Mouse (Mus musculus): ENCODE results near the gene Thrap3. TPM values are rescaled to one million over a fixed set of nuclear protein-coding genes. Genes with fewer than 3 reads are reported as not detected.

The Thrap3 gene
- polyA plus RNA-seq, 1 experiment from 2014 or later, result 202 TPM

DNA sequence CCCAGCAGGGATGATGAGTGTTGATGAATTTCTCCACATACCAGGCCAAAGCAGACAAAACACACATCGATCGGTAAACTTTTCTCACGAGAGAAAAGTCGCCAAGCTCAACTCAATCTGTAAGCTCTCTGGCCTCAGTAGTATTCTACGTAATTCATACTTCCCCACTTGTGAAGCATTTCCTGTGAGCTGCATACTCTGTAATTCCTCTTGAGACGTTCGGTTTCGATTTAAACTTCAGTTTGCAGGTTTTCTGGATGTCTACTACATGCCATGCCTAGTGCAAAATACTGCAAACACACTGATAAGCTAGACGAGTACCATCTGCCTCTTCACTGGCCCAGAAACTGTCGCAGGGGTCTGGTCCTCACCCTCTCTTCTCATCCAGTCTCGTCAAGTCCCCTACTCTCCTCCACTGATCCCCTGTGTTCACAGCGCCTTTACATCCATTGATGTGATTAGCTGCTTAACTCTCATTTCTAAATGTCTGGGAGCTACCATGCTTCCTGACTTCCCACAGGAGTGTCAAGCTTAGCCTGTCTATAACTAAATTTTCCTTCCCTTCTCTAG, 2.2 kb upstream of the Thrap3 start:
- H3K4me1 ChIP-seq (replicated peaks), result peaks cover 11% of the 10 kb centered on the region
- no peak overlapping the region for H3K9ac ChIP-seq
- no peak overlapping the region for H3K4me2 ChIP-seq (replicated peaks)
- WGBS, result 62% methylated on average over 12 of the region's 12 CpGs
- no peaks in the 10 kb centered on the region for H3K9me3 ChIP-seq
- H3K4me3 ChIP-seq (replicated peaks), result no peak overlapping the region
- H3K27me3 ChIP-seq (replicated peaks), result no peaks in the 10 kb centered on the region
- H3K36me3 ChIP-seq, result no peaks in the 10 kb centered on the region
- ATAC-seq, result no peak
- no peak overlapping the region for H3K27ac ChIP-seq

DNA sequence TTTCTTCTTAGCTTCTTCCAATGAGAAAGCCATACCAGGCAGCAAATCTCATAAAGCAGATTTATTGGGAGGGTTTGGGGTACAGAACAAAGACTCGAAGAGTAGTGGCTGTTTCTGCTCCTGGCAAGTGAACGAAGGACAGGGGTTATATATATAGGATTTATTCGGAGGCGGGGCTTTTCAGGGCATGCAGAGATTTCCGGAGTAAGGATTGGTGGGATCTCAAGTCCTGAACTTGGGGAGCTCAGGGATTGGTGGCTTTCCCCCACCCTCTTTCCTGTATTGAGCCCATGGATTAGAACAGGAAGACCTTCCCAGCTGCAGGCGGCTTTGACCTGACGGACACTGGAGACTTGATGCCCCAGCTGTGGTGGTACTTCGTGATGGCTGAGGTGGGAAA, 1.5 kb upstream of the Thrap3 start:
- Histone ChIP-seq H3K4me1 (replicated peaks) (peaks cover 17% of the 10 kb centered on the region), H3K36me3 (no peaks in the 10 kb centered on the region), H3K4me3 (replicated peaks) (no peak overlapping the region), H3K27me3 (replicated peaks) (no peaks in the 10 kb centered on the region), H3K27ac (no peak overlapping the region), H3K9ac (no peak overlapping the region), H3K4me2 (replicated peaks) (no peak overlapping the region), H3K9me3 (no peaks in the 10 kb centered on the region)
- ATAC-seq, result no peak
- 81% methylated on average over 8 of the region's 8 CpGs for WGBS

DNA sequence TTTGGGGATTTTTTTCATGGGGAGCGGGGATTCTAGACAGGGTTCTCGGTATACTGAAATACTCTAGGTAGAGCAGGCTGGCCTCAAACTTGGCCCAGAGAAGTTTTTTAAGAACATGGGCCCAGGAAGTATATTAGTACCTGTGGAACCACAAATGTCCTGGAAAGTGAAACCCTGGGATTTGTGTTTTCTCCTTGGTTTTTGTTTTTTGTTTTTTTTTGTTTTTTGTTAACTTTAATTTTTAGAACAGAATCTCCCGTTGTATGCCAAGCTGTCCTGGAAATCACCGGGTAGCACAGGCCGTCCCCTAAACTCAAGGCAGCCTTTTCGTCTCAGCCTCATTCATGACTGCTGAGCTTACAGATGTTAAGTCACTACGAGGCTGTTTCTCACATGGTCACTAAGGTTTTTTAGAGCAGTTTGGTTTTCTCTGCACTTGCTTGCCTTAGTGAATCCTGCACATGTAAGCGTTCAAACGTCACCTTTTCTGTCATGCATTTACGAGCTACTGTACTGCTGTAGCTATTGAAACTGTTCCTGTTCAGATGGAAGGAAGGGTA, 856 bp upstream of the Thrap3 start:
- Histone ChIP-seq H3K4me2 (replicated peaks) (peak overlapping the region; percentile 61), H3K36me3 (no peaks in the 10 kb centered on the region), H3K4me3 (replicated peaks) (peak overlapping the region; percentile 76), H3K9ac (peak overlapping the region; percentile 39; the same call in 1 of the 2 replicates), H3K9me3 (no peaks in the 10 kb centered on the region), H3K4me1 (replicated peaks) (peaks cover 23% of the 10 kb centered on the region), H3K27me3 (replicated peaks) (no peaks in the 10 kb centered on the region), H3K27ac (peak overlapping the region; percentile 78)
- no peak for ATAC-seq
- 72% methylated on average over 10 of the region's 10 CpGs for WGBS

DNA sequence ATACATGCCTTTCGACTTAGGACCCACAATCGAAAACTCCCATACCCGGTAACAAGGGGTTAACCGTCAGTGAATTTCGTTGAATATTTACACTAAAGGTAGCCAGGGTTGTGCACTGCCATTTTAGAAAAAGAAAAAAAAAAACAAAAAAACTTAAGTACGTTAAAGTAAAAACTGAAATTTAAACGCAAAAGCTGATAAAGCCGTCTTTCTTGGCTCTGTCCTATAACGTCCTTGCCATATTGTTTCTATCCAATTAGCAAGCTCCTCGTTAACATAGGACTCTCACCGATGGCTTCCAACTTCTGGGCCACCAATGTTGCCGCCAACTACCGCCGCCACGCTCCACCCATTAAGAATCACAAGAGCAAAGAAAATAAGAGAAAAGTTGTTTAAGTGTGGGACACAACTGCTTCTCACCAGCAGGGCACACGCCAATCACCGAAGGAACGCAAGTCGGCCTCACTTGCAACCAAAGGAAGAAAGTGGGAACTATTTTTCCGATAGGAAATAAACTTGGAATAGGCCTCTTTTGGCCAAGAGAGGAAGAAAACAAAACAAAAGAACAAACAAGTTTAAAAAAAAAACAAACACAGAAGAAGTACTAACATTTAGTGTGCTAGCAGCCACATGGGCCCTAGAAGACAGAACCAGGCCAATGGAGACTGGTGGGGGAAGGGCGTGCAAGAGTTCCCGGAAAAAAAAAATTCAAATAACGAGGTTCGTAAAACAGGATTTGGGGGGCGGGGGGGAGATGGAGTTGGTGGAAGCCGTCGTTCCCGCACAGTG, 852 bp downstream of the Thrap3 start:
- under 1% methylated on average over 28 of the region's 28 CpGs for WGBS
- no peak for ATAC-seq

DNA sequence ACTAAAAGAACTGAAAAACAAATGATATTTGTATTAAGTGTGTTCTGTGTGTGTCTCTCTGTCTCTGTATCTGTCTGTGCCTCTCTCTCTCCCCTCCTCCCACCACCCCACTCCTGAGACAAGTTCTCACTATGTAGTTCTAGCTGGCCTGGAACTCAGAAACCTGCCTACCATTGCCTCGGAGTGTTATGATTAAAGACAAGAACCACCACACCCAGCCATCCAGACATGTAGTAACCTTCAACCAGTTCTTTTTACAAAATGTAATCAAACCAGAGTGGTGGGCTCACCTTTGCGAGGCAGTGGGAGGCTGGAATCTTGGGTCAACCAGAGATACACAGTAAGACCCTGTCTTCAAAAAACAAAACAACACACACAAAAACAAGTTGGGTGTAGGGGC, 1.9 kb downstream of the Thrap3 start:
- peak overlapping the region; percentile 85; the same call in 1 of the 2 replicates for H3K9ac ChIP-seq
- peak overlapping the region; percentile 61 for H3K4me2 ChIP-seq (replicated peaks)
- H3K27ac ChIP-seq, result 0 out of 2 replicates have a peak overlapping the region, but pooled peaks have one; percentile 29
- WGBS, result 14% methylated on average over 2 of the region's 2 CpGs
- H3K4me1 ChIP-seq (replicated peaks), result peaks cover 23% of the 10 kb centered on the region
- H3K36me3 ChIP-seq, result no peaks in the 10 kb centered on the region
- peak overlapping the region; percentile 76 for H3K4me3 ChIP-seq (replicated peaks)
- H3K9me3 ChIP-seq, result no peaks in the 10 kb centered on the region
- no peaks in the 10 kb centered on the region for H3K27me3 ChIP-seq (replicated peaks)
- no peak for ATAC-seq

More for the DNA sequence above, 852 bp downstream of the Thrap3 start:
- no peaks in the 10 kb centered on the region for H3K9me3 ChIP-seq
- H3K4me2 ChIP-seq (replicated peaks), result peak overlapping the region; percentile 61
- H3K27me3 ChIP-seq (replicated peaks), result no peaks in the 10 kb centered on the region
- H3K36me3 ChIP-seq, result no peaks in the 10 kb centered on the region
- peak overlapping the region; percentile 96 for H3K27ac ChIP-seq
- H3K9ac ChIP-seq, result peak overlapping the region; percentile 85
- H3K4me1 ChIP-seq (replicated peaks), result peaks cover 23% of the 10 kb centered on the region
- H3K4me3 ChIP-seq (replicated peaks), result peak overlapping the region; percentile 76

DNA sequence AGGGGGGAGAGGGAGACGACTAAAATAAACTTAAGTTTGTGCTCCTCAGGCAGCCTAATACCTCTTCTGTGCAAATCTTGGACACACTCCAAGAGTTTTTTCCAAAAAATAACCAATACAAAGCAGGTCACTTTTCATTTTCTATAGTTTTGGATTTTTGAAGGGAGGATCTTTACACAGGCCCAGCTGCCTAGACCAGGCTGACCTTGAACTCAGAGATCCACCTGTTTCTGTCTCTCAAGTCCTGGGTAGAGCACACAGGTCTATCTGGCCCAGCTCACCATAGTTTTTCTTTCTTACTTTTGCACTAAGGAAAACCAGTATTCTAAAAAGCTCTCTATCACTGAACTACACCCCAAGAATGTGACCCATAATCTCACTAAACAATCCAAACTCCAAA, 2.5 kb downstream of the Thrap3 start:
- Histone ChIP-seq H3K4me1 (replicated peaks) (peaks cover 23% of the 10 kb centered on the region), H3K4me2 (replicated peaks) (peak overlapping the region; percentile 61), H3K9ac (peak overlapping the region; percentile 85; the same call in 1 of the 2 replicates), H3K9me3 (no peaks in the 10 kb centered on the region), H3K36me3 (no peaks in the 10 kb centered on the region), H3K27ac (0 out of 2 replicates have a peak overlapping the region, but pooled peaks have one; percentile 29), H3K4me3 (replicated peaks) (peak overlapping the region; percentile 76; the same call in 1 of the 2 replicates), H3K27me3 (replicated peaks) (no peaks in the 10 kb centered on the region)
- ATAC-seq, result no peak
- WGBS, result 20% methylated on average over 1 of the region's 1 CpGs

DNA sequence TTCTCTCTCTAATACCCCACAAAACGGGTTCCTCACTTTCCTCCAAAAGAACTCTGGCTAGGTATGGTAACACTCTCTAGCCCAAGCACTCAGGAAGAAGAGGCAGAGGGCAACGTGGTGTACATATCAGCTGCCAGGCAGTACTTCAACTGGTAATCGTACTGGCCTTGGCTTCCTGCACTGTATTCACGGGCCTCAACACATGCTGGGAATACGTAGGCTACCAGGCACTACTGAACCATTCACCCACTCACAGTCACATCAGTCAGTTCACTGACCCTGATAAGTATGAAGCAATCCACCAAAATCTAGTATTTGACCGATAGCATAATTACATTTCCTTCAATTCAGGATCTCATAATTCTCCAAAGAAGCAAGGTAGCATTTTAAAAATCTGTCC, 3.0 kb downstream of the Thrap3 start:
- Histone ChIP-seq H3K9ac (no peak overlapping the region), H3K27ac (no peak overlapping the region), H3K4me3 (replicated peaks) (no peak overlapping the region; the same call in 1 of the 2 replicates), H3K4me1 (replicated peaks) (peaks cover 23% of the 10 kb centered on the region), H3K4me2 (replicated peaks) (peak overlapping the region; percentile 61), H3K36me3 (no peaks in the 10 kb centered on the region), H3K9me3 (no peaks in the 10 kb centered on the region), H3K27me3 (replicated peaks) (no peaks in the 10 kb centered on the region)
- 61% methylated on average over 6 of the region's 6 CpGs for WGBS
- no peak for ATAC-seq

DNA sequence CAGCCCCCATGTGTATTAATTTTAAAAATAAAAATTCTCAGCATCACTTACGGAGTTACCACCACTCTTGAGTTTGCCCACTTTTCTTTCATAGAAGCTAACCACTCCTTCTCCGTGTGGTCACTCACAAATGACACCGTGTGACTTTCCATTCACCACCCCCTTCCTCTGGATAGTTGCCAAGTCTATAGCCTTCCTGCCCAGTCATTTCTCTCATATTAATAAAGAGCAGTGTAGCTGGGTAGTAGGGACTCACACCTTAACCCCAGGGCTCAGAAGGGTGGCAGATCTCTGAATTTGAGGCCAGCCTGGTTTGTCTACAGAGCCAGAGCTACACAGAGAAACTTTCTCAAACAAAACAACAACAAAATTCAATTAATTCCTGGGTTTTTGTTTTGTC, 5.1 kb downstream of the Thrap3 start:
- Histone ChIP-seq H3K27ac (no peak overlapping the region), H3K9ac (no peak overlapping the region), H3K9me3 (no peaks in the 10 kb centered on the region), H3K4me1 (replicated peaks) (peaks cover 23% of the 10 kb centered on the region), H3K4me3 (replicated peaks) (no peak overlapping the region), H3K4me2 (replicated peaks) (no peak overlapping the region), H3K36me3 (no peaks in the 10 kb centered on the region), H3K27me3 (replicated peaks) (no peaks in the 10 kb centered on the region)
- no peak for ATAC-seq
- WGBS, result 64% methylated on average over 3 of the region's 3 CpGs

DNA sequence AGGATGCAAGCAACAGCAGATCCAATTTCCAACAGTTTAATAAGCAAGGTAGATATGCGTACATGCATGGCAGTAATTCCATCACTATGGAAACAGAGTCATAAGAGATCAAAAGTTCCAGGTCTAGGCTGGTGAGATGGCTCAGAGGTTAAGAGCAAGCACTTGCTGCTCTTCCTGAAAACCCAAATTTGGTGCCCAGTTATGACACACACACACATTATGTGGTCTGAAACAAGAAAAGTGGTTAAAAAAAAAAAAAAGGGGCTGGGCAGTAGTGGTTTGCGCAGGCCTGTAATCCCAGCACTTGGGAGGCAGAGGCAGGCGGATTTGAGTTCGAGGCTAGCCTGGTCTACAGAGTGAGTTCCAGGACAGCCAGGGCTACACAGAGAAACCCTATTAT, 7.6 kb downstream of the Thrap3 start:
- H3K4me2 ChIP-seq (replicated peaks), result no peak overlapping the region
- no peak overlapping the region for H3K27ac ChIP-seq
- no peak overlapping the region for H3K9ac ChIP-seq
- no peak for ATAC-seq
- peaks cover 13% of the 10 kb centered on the region for H3K4me1 ChIP-seq (replicated peaks)
- H3K4me3 ChIP-seq (replicated peaks), result no peak overlapping the region
- 85% methylated on average over 4 of the region's 4 CpGs for WGBS
- peaks cover 2% of the 10 kb centered on the region; the same call in 1 of the 2 replicates for H3K36me3 ChIP-seq
- no peaks in the 10 kb centered on the region for H3K27me3 ChIP-seq (replicated peaks)
- H3K9me3 ChIP-seq, result no peaks in the 10 kb centered on the region

DNA sequence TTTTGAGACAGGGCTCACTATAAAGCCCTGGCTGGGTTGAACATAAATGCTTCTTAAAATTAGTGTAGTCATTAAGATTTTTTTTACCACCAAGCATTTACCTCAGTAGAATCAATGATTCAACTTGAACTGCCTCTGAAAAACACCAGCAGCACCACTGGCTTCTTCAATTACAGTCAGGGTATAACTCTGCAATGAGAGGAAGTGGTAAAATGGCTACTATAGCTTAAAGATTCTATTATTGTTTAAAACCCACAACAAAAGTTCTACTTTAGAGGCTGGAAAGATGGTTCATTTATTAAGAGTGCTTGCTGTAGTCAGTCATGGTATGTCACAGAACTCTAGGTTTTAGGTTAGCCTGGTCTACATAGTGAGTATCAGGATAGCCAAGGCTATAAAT, 8.3 kb downstream of the Thrap3 start:
- H3K9me3 ChIP-seq, result no peaks in the 10 kb centered on the region
- H3K9ac ChIP-seq, result no peak overlapping the region
- H3K27me3 ChIP-seq (replicated peaks), result no peaks in the 10 kb centered on the region
- no peak overlapping the region for H3K4me2 ChIP-seq (replicated peaks)
- no peak overlapping the region for H3K4me3 ChIP-seq (replicated peaks)
- no peak for ATAC-seq
- peaks cover 8% of the 10 kb centered on the region; the same call in 1 of the 2 replicates for H3K4me1 ChIP-seq (replicated peaks)
- peaks cover 2% of the 10 kb centered on the region; the same call in 1 of the 2 replicates for H3K36me3 ChIP-seq
- H3K27ac ChIP-seq, result no peak overlapping the region

DNA sequence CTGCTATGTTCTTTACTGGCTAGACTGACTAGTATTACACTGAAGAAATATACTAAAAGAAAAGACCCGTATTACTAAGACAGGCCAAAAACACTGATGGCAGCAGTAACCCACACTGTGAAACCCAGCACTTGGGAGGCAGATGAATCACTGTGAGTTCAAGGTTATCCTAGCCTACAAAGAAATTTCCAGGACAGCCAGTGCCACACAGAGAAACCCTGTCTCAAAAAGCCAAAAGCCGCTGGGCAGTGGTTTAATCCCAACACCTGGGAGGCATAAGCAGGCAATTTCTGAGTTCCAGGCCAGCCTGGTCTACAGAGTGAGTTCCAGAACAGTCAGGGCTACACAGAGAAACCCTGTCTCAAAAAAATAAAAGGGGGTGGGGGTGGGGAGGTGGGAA, 11.9 kb downstream of the Thrap3 start:
- Histone ChIP-seq H3K27ac (no peak overlapping the region), H3K9me3 (no peaks in the 10 kb centered on the region), H3K36me3 (peaks cover 5% of the 10 kb centered on the region; the same call in 1 of the 2 replicates), H3K4me2 (replicated peaks) (no peak overlapping the region), H3K4me3 (replicated peaks) (no peak overlapping the region), H3K27me3 (replicated peaks) (no peaks in the 10 kb centered on the region), H3K4me1 (replicated peaks) (no peaks in the 10 kb centered on the region), H3K9ac (no peak overlapping the region)
- no peak for ATAC-seq
- WGBS, result 90% methylated on average over 2 of the region's 2 CpGs

DNA sequence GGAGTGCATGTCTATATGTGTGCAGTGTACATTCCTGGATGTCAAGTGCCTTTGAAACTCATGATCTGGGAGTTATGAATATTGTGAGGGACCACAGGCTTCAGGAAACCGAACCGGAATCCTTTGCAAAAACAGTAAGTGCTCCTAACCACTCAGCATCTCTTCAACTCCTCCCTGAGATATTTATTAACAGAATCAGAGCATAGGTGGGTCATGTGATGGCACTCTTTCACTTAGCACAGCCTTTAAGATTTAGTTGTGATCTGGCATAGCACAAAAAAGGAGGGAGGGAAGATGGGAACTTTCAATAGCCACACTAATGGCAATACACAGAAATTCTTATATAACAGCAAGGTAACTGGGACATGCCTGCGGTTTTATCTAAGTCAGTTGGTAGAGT, 15.5 kb downstream of the Thrap3 start:
- Histone ChIP-seq H3K4me2 (replicated peaks) (no peak overlapping the region), H3K9ac (no peak overlapping the region), H3K27me3 (replicated peaks) (no peaks in the 10 kb centered on the region), H3K4me1 (replicated peaks) (no peaks in the 10 kb centered on the region), H3K9me3 (no peaks in the 10 kb centered on the region), H3K36me3 (peaks cover 5% of the 10 kb centered on the region; the same call in 1 of the 2 replicates), H3K27ac (no peak overlapping the region), H3K4me3 (replicated peaks) (no peak overlapping the region)
- no peak for ATAC-seq
- WGBS, result 86% methylated on average over 3 of the region's 3 CpGs
